ENCODE assay signal across 23 mouse cellular contexts in genomic region chr11:98584146-98584545, GRCm38 (mm10). TPM values are rescaled to one million over a fixed set of nuclear protein-coding genes. Genes with fewer than 3 reads are reported as not detected.
DNase-seq lines count a peak whose midpoint lies in the region; ATAC-seq and TF ChIP-seq lines count a peak whose summit lies in the region.
"Had no signal": no experiment of that assay in that cellular context is flagged by ENCODE, and none has a peak within 500 bp of the region (broad histone marks: within the 10 kb centered on the region; RNA-seq: fewer than 3 reads in every experiment).

No protein-coding gene starts in this region.

- peaks cover 39% of the 10 kb centered on the region for H3K4me1 ChIP-seq in hindbrain, embryonic 13.5 days (replicated peaks)
- peaks cover 55% of the 10 kb centered on the region for H3K4me1 ChIP-seq in hindbrain, embryonic 10.5 days (replicated peaks)
- peaks cover 93% of the 10 kb centered on the region for H3K4me1 ChIP-seq in G1E (ENCODE audit: insufficient read depth, low read depth, low read length)
- peaks cover 92% of the 10 kb centered on the region for H3K4me1 ChIP-seq in liver, embryonic 13.5 days (replicated peaks)

- no peak overlapping the region for H3K27ac ChIP-seq in hindbrain, embryonic 13.5 days
- H3K27ac ChIP-seq in hindbrain, embryonic 10.5 days: no peak overlapping the region; the same call in 1 of the 2 replicates
- H3K27ac ChIP-seq in liver, embryonic 13.5 days: peak overlapping the region; percentile 100
- H3K27ac ChIP-seq: forebrain, embryonic 12.5 days; layer of hippocampus, adult 2 months had no signal

- H3K36me3 ChIP-seq in hindbrain, embryonic 13.5 days: peaks cover 39% of the 10 kb centered on the region
- H3K36me3 ChIP-seq in hindbrain, embryonic 10.5 days: peaks cover 45% of the 10 kb centered on the region
- peaks cover 60% of the 10 kb centered on the region for H3K36me3 ChIP-seq in G1E (replicated peaks)
- peaks cover 28% of the 10 kb centered on the region for H3K36me3 ChIP-seq in liver, embryonic 13.5 days

- WGBS in hindbrain, embryonic 13.5 days: 74% methylated on average over 1 of the region's 1 CpGs
- 64% methylated on average over 1 of the region's 1 CpGs for WGBS in hindbrain, embryonic 10.5 days
- WGBS in liver, embryonic 13.5 days (ENCODE audit: insufficient replicate concordance): 21% methylated on average over 1 of the region's 1 CpGs

- no peak overlapping the region for H3K4me2 ChIP-seq in hindbrain, embryonic 13.5 days
- peak overlapping the region; percentile 85 for H3K4me2 ChIP-seq in liver, embryonic 13.5 days
- H3K4me2 ChIP-seq: forebrain, embryonic 12.5 days had no signal

- H3K9ac ChIP-seq in hindbrain, embryonic 13.5 days: peak overlapping the region; percentile 24; the same call in 1 of the 2 replicates
- H3K9ac ChIP-seq in liver, embryonic 13.5 days: peak overlapping the region; percentile 94
- H3K9ac ChIP-seq: forebrain, embryonic 12.5 days had no signal

- no peaks in the 10 kb centered on the region for H3K9me3 ChIP-seq in hindbrain, embryonic 13.5 days
- H3K9me3 ChIP-seq in hindbrain, embryonic 10.5 days: no peaks in the 10 kb centered on the region
- H3K9me3 ChIP-seq in G1E (replicated peaks): no peaks in the 10 kb centered on the region
- H3K9me3 ChIP-seq in liver, embryonic 13.5 days (replicated peaks): no peaks in the 10 kb centered on the region
- H3K9me3 ChIP-seq: forebrain, embryonic 12.5 days had no signal

- no peaks in the 10 kb centered on the region for H3K27me3 ChIP-seq in hindbrain, embryonic 13.5 days
- H3K27me3 ChIP-seq in hindbrain, embryonic 10.5 days (ENCODE audit: insufficient read depth, poor library complexity, severe bottlenecking): no peaks in the 10 kb centered on the region
- H3K27me3 ChIP-seq in G1E (ENCODE audit: insufficient read depth, low read length): no peaks in the 10 kb centered on the region
- no peaks in the 10 kb centered on the region for H3K27me3 ChIP-seq in liver, embryonic 13.5 days
- H3K27me3 ChIP-seq: forebrain, embryonic 12.5 days had no signal

- no peak for DNase-seq in hindbrain, embryonic 10.5 days (ENCODE audit: low spot score)
- DNase-seq in 416B (ENCODE audit: low read depth) (peak; percentile 34), G1E (ENCODE audit: low spot score) (no peak)
- no peak for DNase-seq in liver, embryonic 13.5 days
- DNase-seq in ovary, postnatal 14 days (ENCODE audit: low spot score): no peak
- no peak for DNase-seq in kidney, postnatal 36 days
- DNase-seq: cerebellum, adult 18-20 months; gastrocnemius, postnatal 10 days; kidney, adult 2 months; kidney, postnatal 10 days; layer of hippocampus, postnatal 36 days; retina, postnatal 1 day had no signal

- TF ChIP-seq CTCF in G1E (IDR thresholded peaks at IDR 0.05; ENCODE audit: low read depth, low read length): no peak

- no peak overlapping the region for H3K4me3 ChIP-seq in hindbrain, embryonic 13.5 days
- H3K4me3 ChIP-seq in hindbrain, embryonic 10.5 days: no peak overlapping the region
- H3K4me3 ChIP-seq in G1E (ENCODE audit: low read depth, low read length): peak overlapping the region; percentile 58; the same call in 1 of the 2 replicates
- H3K4me3 ChIP-seq in liver, embryonic 13.5 days (replicated peaks): peak overlapping the region; percentile 90
- H3K4me3 ChIP-seq: forebrain, embryonic 12.5 days; layer of hippocampus, adult 2 months had no signal

- ATAC-seq in hindbrain, embryonic 13.5 days (ENCODE audit: low FRiP score): no peak
- ATAC-seq in G1E (ENCODE audit: extremely low read depth, insufficient number of reproducible peaks, low FRiP score, poor library complexity, severe bottlenecking): no peak
- ATAC-seq in liver, embryonic 13.5 days (ENCODE audit: low read depth): no peak
- ATAC-seq: activated CD4-positive, CD25-positive, alpha-beta regulatory T cell, adult 4 months; lung, postnatal 0 days had no signal

RNA-seq across cellular contexts. Expression of gene Ormdl3, which starts 3.0 kb away (rescaled TPM):
- polyA plus RNA-seq in hindbrain, embryonic 13.5 days (2015; fragmentation: Nextera tagmentation; extraction: Ambion mirVana): 91.1 and 91.8 TPM in 2 replicates
- 59.4 and 66.2 TPM in 2 replicates for polyA plus RNA-seq in hindbrain, embryonic 10.5 days (2016; fragmentation: Nextera tagmentation; extraction: Ambion mirVana)
- total RNA-seq in G1E (2014; fragmentation: Nextera tagmentation) (11.0 and 22.0 TPM in 2 replicates), G1E (2017) (55.0 and 57.0 TPM in 2 replicates)
- polyA plus RNA-seq in G1E (2012): 37.8 and 43.2 TPM in 2 replicates
- polyA plus RNA-seq in liver, embryonic 13.5 days (2015; fragmentation: Nextera tagmentation; extraction: Ambion mirVana): 41.5 and 41.7 TPM in 2 replicates

RNA-seq across cellular contexts. Expression of gene Lrrc3c, which starts 13.9 kb away (rescaled TPM):
- not detected in 2 replicates for polyA plus RNA-seq in hindbrain, embryonic 13.5 days (2015; fragmentation: Nextera tagmentation; extraction: Ambion mirVana)
- polyA plus RNA-seq in hindbrain, embryonic 10.5 days (2016; fragmentation: Nextera tagmentation; extraction: Ambion mirVana): not detected in 2 replicates
- total RNA-seq in G1E (2014; fragmentation: Nextera tagmentation) (not detected in 2 replicates), G1E (2017) (not detected in 2 replicates)
- polyA plus RNA-seq in G1E (2012): not detected in 2 replicates
- not detected in 2 replicates for polyA plus RNA-seq in liver, embryonic 13.5 days (2015; fragmentation: Nextera tagmentation; extraction: Ambion mirVana)
- total RNA-seq: adrenal gland, postnatal 14 days; gastrocnemius, postnatal 10 days; hematopoietic stem cell, adult 5-6 weeks; layer of hippocampus, adult 2 months; layer of hippocampus, postnatal 36 days; left cerebral cortex, postnatal 25 days; midbrain, postnatal 0 days; neutrophil, adult 5-6 weeks had no signal
- polyA plus RNA-seq: activated CD4-positive, CD25-positive, alpha-beta regulatory T cell, adult 4 months; forebrain, embryonic 12.5 days; kidney, adult 2 months; limb, embryonic 14.5 days; lung, postnatal 0 days; midbrain, postnatal 0 days had no signal

RNA-seq across cellular contexts. Expression of gene Zpbp2, which starts 33.2 kb away (rescaled TPM):
- 0.14 TPM in 1 of 2 replicates, not detected in the other for polyA plus RNA-seq in hindbrain, embryonic 13.5 days (2015; fragmentation: Nextera tagmentation; extraction: Ambion mirVana)
- 0.14 and 0.37 TPM in 2 replicates for polyA plus RNA-seq in hindbrain, embryonic 10.5 days (2016; fragmentation: Nextera tagmentation; extraction: Ambion mirVana)
- total RNA-seq in G1E (2014; fragmentation: Nextera tagmentation): 2.5 and 4.8 TPM in 2 replicates
- total RNA-seq in G1E (2017): 3.3 and 4.6 TPM in 2 replicates
- polyA plus RNA-seq in G1E (2012): 0.36 and 0.43 TPM in 2 replicates
- polyA plus RNA-seq in liver, embryonic 13.5 days (2015; fragmentation: Nextera tagmentation; extraction: Ambion mirVana): 0.45 and 0.58 TPM in 2 replicates
- total RNA-seq: adrenal gland, postnatal 14 days; gastrocnemius, postnatal 10 days; hematopoietic stem cell, adult 5-6 weeks; layer of hippocampus, adult 2 months; layer of hippocampus, postnatal 36 days; left cerebral cortex, postnatal 25 days; midbrain, postnatal 0 days had no signal
- polyA plus RNA-seq: forebrain, embryonic 12.5 days had no signal

RNA-seq across cellular contexts. Expression of gene Ikzf3, which starts 38.3 kb away (rescaled TPM):
- polyA plus RNA-seq in hindbrain, embryonic 13.5 days (2015; fragmentation: Nextera tagmentation; extraction: Ambion mirVana): 0.21 and 0.35 TPM in 2 replicates
- 0.07 and 0.11 TPM in 2 replicates for polyA plus RNA-seq in hindbrain, embryonic 10.5 days (2016; fragmentation: Nextera tagmentation; extraction: Ambion mirVana)
- not detected in 2 replicates for total RNA-seq in G1E (2014; fragmentation: Nextera tagmentation)
- 0.23 and 0.71 TPM in 2 replicates for total RNA-seq in G1E (2017)
- 0.01 TPM in 1 of 2 replicates, not detected in the other for polyA plus RNA-seq in G1E (2012)
- polyA plus RNA-seq in liver, embryonic 13.5 days (2015; fragmentation: Nextera tagmentation; extraction: Ambion mirVana): 0.06 TPM in 1 of 2 replicates, not detected in the other
- total RNA-seq: layer of hippocampus, postnatal 36 days had no signal

RNA-seq across cellular contexts. Expression of gene Gm12355, which starts 41.3 kb away (rescaled TPM):
- 0.82 and 1.2 TPM in 2 replicates for polyA plus RNA-seq in hindbrain, embryonic 13.5 days (2015; fragmentation: Nextera tagmentation; extraction: Ambion mirVana)
- 1.3 and 1.4 TPM in 2 replicates for polyA plus RNA-seq in hindbrain, embryonic 10.5 days (2016; fragmentation: Nextera tagmentation; extraction: Ambion mirVana)
- total RNA-seq in G1E (2014; fragmentation: Nextera tagmentation): 1.3 TPM in 1 of 2 replicates, not detected in the other
- total RNA-seq in G1E (2017): 1.7 and 3.4 TPM in 2 replicates
- polyA plus RNA-seq in G1E (2012): not detected in 2 replicates
- polyA plus RNA-seq in liver, embryonic 13.5 days (2015; fragmentation: Nextera tagmentation; extraction: Ambion mirVana): 0.53 and 0.90 TPM in 2 replicates
- total RNA-seq: midbrain, postnatal 0 days; neutrophil, adult 5-6 weeks had no signal
- polyA plus RNA-seq: kidney, adult 2 months had no signal

Comparison
In these comparisons a context has a peak if more than half of its experiments do, and no peak if none do; other contexts are left out.
1. H3K4me3 ChIP-seq: peak in G1E (single experiment) and liver, embryonic 13.5 days (single experiment); none in hindbrain, embryonic 13.5 days (single experiment) and hindbrain, embryonic 10.5 days (single experiment).